Mouse (Mus musculus): ENCODE data around the gene Pax7. TPM values are rescaled to one million over a fixed set of nuclear protein-coding genes. Genes with fewer than 3 reads are reported as not detected.

Pax7 gene
- polyA plus RNA-seq, 1 experiment from 2014 or later = not detected

DNA sequence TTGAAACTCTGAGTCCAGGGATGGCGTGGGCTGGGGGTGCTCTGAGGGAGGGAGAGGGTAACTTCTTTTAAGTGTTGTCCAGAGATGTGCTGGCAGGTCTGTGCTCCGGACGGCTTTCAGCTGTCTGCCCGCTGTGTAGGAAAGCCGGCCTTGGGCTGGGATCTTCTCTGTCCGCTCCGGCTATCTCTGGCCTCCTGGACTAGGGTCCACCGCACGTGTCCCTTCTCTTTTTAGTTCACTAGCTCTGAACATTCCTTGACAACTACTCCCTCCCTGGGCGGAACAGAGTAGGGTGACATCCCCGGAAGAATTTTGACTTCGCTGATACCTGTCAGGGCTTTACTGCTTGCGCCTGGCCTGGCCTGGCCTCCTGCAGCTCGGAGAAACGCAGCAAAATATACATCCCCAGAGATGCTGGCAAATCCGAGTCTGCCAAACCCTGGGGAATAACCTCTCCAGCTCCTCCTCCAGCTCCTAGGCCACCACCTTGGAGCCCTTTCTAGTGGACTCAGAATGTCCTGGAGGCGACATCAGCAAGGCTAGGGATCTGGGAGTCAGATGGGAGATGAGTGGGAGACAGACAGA, 581 bp upstream of the Pax7 start:
- Histone ChIP-seq H3K9ac (replicated peaks; ENCODE audit: low read depth) (no peak overlapping the region), H3K9me3 (ENCODE audit: low read length) (no peaks in the 10 kb centered on the region), H3K27me3 (replicated peaks; ENCODE audit: insufficient read depth, low read length) (peaks cover 96% of the 10 kb centered on the region), H3K4me1 (ENCODE audit: insufficient read depth, low read depth, low read length) (no peaks in the 10 kb centered on the region), H3K27ac (ENCODE audit: low read length) (no peak overlapping the region), H3K4me2 (replicated peaks; ENCODE audit: low read depth, low read length) (no peak overlapping the region), H3K36me3 (ENCODE audit: insufficient read depth, low read length) (no peaks in the 10 kb centered on the region), H3K4me3 (ENCODE audit: low read depth, low read length) (no peak overlapping the region)
- 7% methylated on average over 17 of the region's 17 CpGs for WGBS
- DNase-seq (ENCODE audit: low spot score) = no peak
- ATAC-seq = no peak
- no peak for TF ChIP-seq EP300 (IDR thresholded peaks at IDR 0.05)
- no peak for TF ChIP-seq CTCF (IDR thresholded peaks at IDR 0.05)

- no peak for ATAC-seq
- Histone ChIP-seq H3K27me3 (replicated peaks; ENCODE audit: insufficient read depth, low read length) (peaks cover 95% of the 10 kb centered on the region), H3K27ac (ENCODE audit: low read length) (no peak overlapping the region), H3K4me2 (replicated peaks; ENCODE audit: low read depth, low read length) (no peak overlapping the region; the same call in 1 of the 2 replicates), H3K4me3 (ENCODE audit: low read depth, low read length) (peak overlapping the region; percentile 8; the same call in 1 of the 2 replicates), H3K9ac (replicated peaks; ENCODE audit: low read depth) (no peak overlapping the region), H3K9me3 (ENCODE audit: low read length) (no peaks in the 10 kb centered on the region), H3K4me1 (ENCODE audit: insufficient read depth, low read depth, low read length) (no peaks in the 10 kb centered on the region), H3K36me3 (ENCODE audit: insufficient read depth, low read length) (no peaks in the 10 kb centered on the region)
- DNase-seq (ENCODE audit: low spot score) = no peak
- no peak for TF ChIP-seq CTCF (IDR thresholded peaks at IDR 0.05)
- no peak for TF ChIP-seq EP300 (IDR thresholded peaks at IDR 0.05)
- WGBS = 1% methylated on average over 55 of the region's 55 CpGs
Observed at GRCm38 (mm10) chr4:139832281-139833035, 870 bp downstream of the Pax7 start.

- H3K27me3 ChIP-seq (replicated peaks; ENCODE audit: insufficient read depth, low read length) = peaks cover 92% of the 10 kb centered on the region
- H3K9ac ChIP-seq (replicated peaks; ENCODE audit: low read depth) = no peak overlapping the region
- H3K27ac ChIP-seq (ENCODE audit: low read length) = no peak overlapping the region
- no peaks in the 10 kb centered on the region for H3K9me3 ChIP-seq (ENCODE audit: low read length)
- H3K4me1 ChIP-seq (ENCODE audit: insufficient read depth, low read depth, low read length) = no peaks in the 10 kb centered on the region
- peak; percentile 78 for DNase-seq (ENCODE audit: low spot score)
- ATAC-seq = peak; percentile 90
- peak overlapping the region; percentile 17; the same call in 1 of the 2 replicates for H3K4me2 ChIP-seq (replicated peaks; ENCODE audit: low read depth, low read length)
- H3K4me3 ChIP-seq (ENCODE audit: low read depth, low read length) = no peak overlapping the region
- 2% methylated on average over 57 of the region's 57 CpGs for WGBS
- TF ChIP-seq EP300 (IDR thresholded peaks at IDR 0.05) (no peak), CTCF (IDR thresholded peaks at IDR 0.05) (no peak)
- no peaks in the 10 kb centered on the region for H3K36me3 ChIP-seq (ENCODE audit: insufficient read depth, low read length)
Observed at GRCm38 (mm10) chr4:139831501-139832230, 1.7 kb downstream of the Pax7 start.

DNA sequence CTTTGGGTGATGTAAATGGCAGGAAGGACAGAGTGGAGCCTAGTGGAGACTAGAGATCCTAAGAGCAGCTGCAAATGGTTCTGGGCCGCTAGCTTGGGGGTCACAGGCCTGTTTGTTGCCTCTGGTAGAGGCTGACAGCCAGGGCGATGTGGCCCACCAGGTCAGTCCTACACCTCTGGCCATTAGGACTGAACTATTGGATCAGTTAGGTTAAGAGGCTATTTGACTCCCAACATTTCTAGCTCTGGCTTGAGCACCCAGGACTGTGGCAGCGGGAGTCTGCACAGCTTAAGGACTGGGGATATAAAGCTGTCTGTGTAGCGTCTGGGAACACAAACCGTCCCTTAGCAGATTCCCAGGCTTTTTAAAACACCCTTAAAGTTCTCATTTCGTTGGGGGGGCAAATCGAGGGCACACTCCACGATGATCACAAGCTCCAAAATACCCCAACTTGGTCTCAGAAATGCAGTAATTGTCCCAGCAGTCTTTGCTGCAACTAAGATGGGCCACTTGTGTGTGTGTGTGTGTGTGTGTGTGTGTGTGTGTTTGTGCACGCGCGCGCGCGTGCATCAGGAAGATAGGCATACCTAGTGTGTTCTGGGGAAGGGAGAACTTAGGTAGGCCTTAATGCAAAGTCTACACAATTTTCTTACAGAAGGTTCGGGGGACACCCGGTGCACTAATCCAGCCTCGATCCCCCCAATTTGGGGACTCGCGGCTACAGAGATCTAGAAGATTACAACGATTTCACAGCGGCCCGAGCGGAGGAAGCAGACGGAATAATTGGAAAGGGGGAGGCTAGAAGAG, 2.5 kb downstream of the Pax7 start:
- ATAC-seq = peak; percentile 12; the same call in 1 of the 2 replicates
- WGBS = 2% methylated on average over 24 of the region's 24 CpGs

DNA sequence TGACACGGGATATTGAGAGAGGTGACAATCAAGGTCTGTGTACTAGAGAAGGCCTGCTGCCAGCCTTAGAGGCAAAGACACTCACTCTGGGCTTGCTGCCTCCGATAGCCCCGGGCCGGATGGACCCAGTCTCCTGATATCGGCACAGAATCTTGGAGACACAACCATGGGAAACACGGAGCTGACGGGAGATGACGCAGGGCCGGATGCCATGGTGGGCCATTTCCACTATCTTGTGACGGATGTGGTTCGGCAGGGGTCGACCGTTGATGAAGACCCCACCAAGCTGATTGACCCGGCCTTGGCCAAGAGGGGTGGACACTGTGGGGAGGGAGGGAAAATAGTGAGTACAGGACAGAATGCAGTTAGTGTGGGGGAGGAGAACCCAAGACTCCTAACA, 3.3 kb downstream of the Pax7 start:
- Histone ChIP-seq H3K9me3 (ENCODE audit: low read length) (no peaks in the 10 kb centered on the region), H3K36me3 (ENCODE audit: insufficient read depth, low read length) (no peaks in the 10 kb centered on the region), H3K27ac (ENCODE audit: low read length) (no peak overlapping the region), H3K4me2 (replicated peaks; ENCODE audit: low read depth, low read length) (no peak overlapping the region), H3K4me3 (ENCODE audit: low read depth, low read length) (no peak overlapping the region), H3K27me3 (replicated peaks; ENCODE audit: insufficient read depth, low read length) (peaks cover 92% of the 10 kb centered on the region), H3K9ac (replicated peaks; ENCODE audit: low read depth) (no peak overlapping the region), H3K4me1 (ENCODE audit: insufficient read depth, low read depth, low read length) (no peaks in the 10 kb centered on the region)
- TF ChIP-seq EP300 (IDR thresholded peaks at IDR 0.05) (no peak), CTCF (IDR thresholded peaks at IDR 0.05) (no peak)
- no peak for ATAC-seq
- no peak for DNase-seq (ENCODE audit: low spot score)
- WGBS = 2% methylated on average over 14 of the region's 14 CpGs

More for the DNA sequence above, 2.5 kb downstream of the Pax7 start:
- no peak for DNase-seq (ENCODE audit: low spot score)
- peaks cover 92% of the 10 kb centered on the region for H3K27me3 ChIP-seq (replicated peaks; ENCODE audit: insufficient read depth, low read length)
- no peaks in the 10 kb centered on the region for H3K36me3 ChIP-seq (ENCODE audit: insufficient read depth, low read length)
- H3K9me3 ChIP-seq (ENCODE audit: low read length) = no peaks in the 10 kb centered on the region
- H3K27ac ChIP-seq (ENCODE audit: low read length) = no peak overlapping the region
- no peak overlapping the region for H3K4me3 ChIP-seq (ENCODE audit: low read depth, low read length)
- no peak overlapping the region for H3K4me2 ChIP-seq (replicated peaks; ENCODE audit: low read depth, low read length)
- no peaks in the 10 kb centered on the region for H3K4me1 ChIP-seq (ENCODE audit: insufficient read depth, low read depth, low read length)
- no peak for TF ChIP-seq EP300 (IDR thresholded peaks at IDR 0.05)
- TF ChIP-seq CTCF (IDR thresholded peaks at IDR 0.05) = no peak
- H3K9ac ChIP-seq (replicated peaks; ENCODE audit: low read depth) = no peak overlapping the region

All from lung, postnatal 0 days (tissue).